Mouse (Mus musculus) heart, postnatal 0 days (tissue): ENCODE measurements at regions not wholly inside any gene's neighbourhood (a gene's known extent, or its start where the extent isn't known, plus 50 kb on each side); places are given as distances from the start of the nearest gene placed in this dataset.

Source experiments
- CTCF ChIP-seq: IDR thresholded peaks from 2 replicates; pipeline ENCODE4 v1.5.1; 2016; ENCODE audit warnings: antibody characterized with exemption, control low read depth, low read depth
- EP300 ChIP-seq: IDR thresholded peaks from 2 replicates; pipeline ENCODE4 v1.6.1; 2016; ENCODE audit warnings: antibody characterized with exemption, low read depth

- TF ChIP-seq CTCF (no peak), EP300 (no peak)
These were observed 1878.9 kb upstream of the Flrt2 start for GRCm38 (mm10) chr12:93812963-93813733.
